Mouse (Mus musculus) embryonic facial prominence, embryonic 14.5 days (tissue): ENCODE results near the gene Vps13d. TPM values are rescaled to one million over a fixed set of nuclear protein-coding genes. Genes with fewer than 3 reads are reported as not detected.
A peak's percentile ranks its signal among the peaks of the same experiment; 100 is the strongest.

Source experiments
- ATAC-seq: fragments of 200-750 bp; cut with Nextera tagmentation; 2 replicates; pipeline ENCODE4 v1.8.0; 2017; ENCODE audit warnings: low read depth, moderate number of reproducible peaks, moderate TSS enrichment
- DNase-seq: peaks from one replicate; pipeline ENCODE4 v3.0.0-alpha.2; 2015; ENCODE audit warnings: low spot score
- H3K27ac ChIP-seq: fragments of 300-500 bp; sonication (generic); replicated peaks from 2 replicates; pipeline ENCODE4 v1.5.1; 2014; ENCODE audit warnings: low read depth, mild to moderate bottlenecking, low read length, moderate library complexity
- H3K27me3 ChIP-seq: fragments of 300-500 bp; sonication (generic); replicated peaks from 2 replicates; pipeline ENCODE4 v1.6.1; 2014; ENCODE audit warnings: low read length; ENCODE audit not compliant: control insufficient read depth, insufficient read depth
- H3K36me3 ChIP-seq: fragments of 300-500 bp; sonication (generic); 2 replicates; pipeline ENCODE4 v1.6.1; 2014; ENCODE audit warnings: low read length, mixed read lengths; ENCODE audit not compliant: control insufficient read depth, insufficient read depth
- H3K4me1 ChIP-seq: fragments of 300-500 bp; sonication (generic); 2 replicates; pipeline ENCODE4 v1.6.1; 2014; ENCODE audit warnings: antibody characterized with exemption, low read length; ENCODE audit not compliant: control insufficient read depth, insufficient read depth
- H3K4me2 ChIP-seq: fragments of 300-500 bp; sonication (generic); 2 replicates; pipeline ENCODE4 v1.6.1; 2014; ENCODE audit warnings: low read depth, mild to moderate bottlenecking, low read length, moderate library complexity, mixed read lengths
- H3K4me3 ChIP-seq: fragments of 300-500 bp; sonication (generic); 2 replicates; pipeline ENCODE4 v1.5.1; 2014; ENCODE audit warnings: low read depth, mild to moderate bottlenecking, low read length
- H3K9ac ChIP-seq: fragments of 300-500 bp; sonication (generic); 2 replicates; pipeline ENCODE4 v1.6.1; 2014; ENCODE audit warnings: low read depth, mild to moderate bottlenecking, low read length, moderate library complexity, mixed read lengths
- H3K9me3 ChIP-seq: fragments of 300-500 bp; sonication (generic); 2 replicates; pipeline ENCODE4 v1.6.1; 2016; ENCODE audit warnings: low read length; ENCODE audit not compliant: control insufficient read depth
- WGBS: fragments of 180-500 bp; shearing (Covaris S2); extraction: QIAGEN DNeasy Blood & Tissue Kit; methylation state at CpG from one replicate; pipeline ENCODE4 v1.1.7; 2014; 5-methylcytosine and 5-hydroxymethylcytosine counted together
- polyA plus RNA-seq: library from polyadenylated mRNA; unstranded; fragments of >200 nt; fragmentation: Nextera tagmentation; extraction: Ambion mirVana; gene quantifications from 2 replicates; pipeline ENCODE4 v1.2.1, GENCODE M21; 2014

Vps13d gene
- polyA plus RNA-seq, 1 experiment from 2014 or later: 14.5 TPM

DNA sequence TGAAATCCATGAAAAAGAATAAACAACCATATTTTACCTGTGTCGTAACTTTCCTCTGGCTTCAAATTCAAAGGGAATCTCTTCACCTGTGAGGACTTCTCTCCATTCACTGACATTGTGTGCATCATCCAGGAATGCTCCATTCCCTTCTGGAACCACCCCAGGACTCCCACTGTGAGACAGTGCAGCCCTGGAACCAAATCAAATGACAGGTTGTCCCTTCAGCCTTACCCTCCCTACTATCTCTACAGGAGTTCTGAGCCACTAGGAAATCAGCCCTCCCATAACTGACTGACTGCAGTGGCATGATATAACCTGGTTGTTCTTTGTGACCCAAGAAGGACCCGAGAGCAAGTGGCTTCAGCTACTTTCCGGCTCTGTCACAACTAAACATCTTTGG, 96.8 kb downstream of the Vps13d start:
- H3K27me3 ChIP-seq: no peaks in the 10 kb centered on the region
- H3K36me3 ChIP-seq: peaks cover 57% of the 10 kb centered on the region
- no peak for DNase-seq
- no peak overlapping the region for H3K4me2 ChIP-seq
- WGBS: 94% methylated on average over 3 of the region's 3 CpGs
- H3K9ac ChIP-seq: no peak overlapping the region
- no peaks in the 10 kb centered on the region for H3K9me3 ChIP-seq
- H3K27ac ChIP-seq: no peak overlapping the region
- H3K4me1 ChIP-seq: peaks cover 12% of the 10 kb centered on the region; the same call in 1 of the 2 replicates
- no peak overlapping the region for H3K4me3 ChIP-seq
- no peak for ATAC-seq

DNA sequence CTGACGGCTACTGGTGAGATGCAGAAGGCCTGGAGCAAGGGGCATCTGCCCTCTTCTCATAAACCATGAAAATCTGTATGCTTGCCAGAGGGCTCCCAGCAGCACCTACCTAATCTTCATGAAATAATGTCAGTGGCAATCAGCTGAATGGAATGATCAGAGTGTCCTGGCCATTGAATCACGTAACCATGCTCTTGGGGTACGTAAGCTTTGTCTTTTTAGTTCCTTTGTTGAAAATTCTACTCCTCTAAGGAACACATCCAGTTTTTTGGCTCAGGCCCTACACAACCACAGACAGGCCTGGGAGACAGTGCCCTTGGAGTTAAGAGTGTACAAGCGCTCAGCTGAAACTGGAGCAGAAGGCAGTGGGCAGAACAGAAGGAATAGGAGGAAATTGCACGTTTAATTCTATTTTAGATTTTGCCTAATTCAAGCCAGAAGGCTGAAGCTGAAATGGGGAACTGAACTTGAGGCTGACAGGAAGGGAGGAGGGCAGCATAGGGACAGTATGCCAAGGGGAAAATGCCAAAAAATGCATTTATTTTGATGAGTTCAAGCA, 98.2 kb downstream of the Vps13d start:
- H3K4me1 ChIP-seq: peaks cover 6% of the 10 kb centered on the region; the same call in 1 of the 2 replicates
- 46% methylated on average over 5 of the region's 5 CpGs for WGBS
- H3K36me3 ChIP-seq: peaks cover 66% of the 10 kb centered on the region
- H3K27me3 ChIP-seq: no peaks in the 10 kb centered on the region
- DNase-seq (peak; percentile 73), ATAC-seq (peak; percentile 71)
- H3K4me2 ChIP-seq: no peak overlapping the region
- H3K4me3 ChIP-seq: no peak overlapping the region
- H3K27ac ChIP-seq: peak overlapping the region; percentile 49
- no peaks in the 10 kb centered on the region for H3K9me3 ChIP-seq
- no peak overlapping the region for H3K9ac ChIP-seq

DNA sequence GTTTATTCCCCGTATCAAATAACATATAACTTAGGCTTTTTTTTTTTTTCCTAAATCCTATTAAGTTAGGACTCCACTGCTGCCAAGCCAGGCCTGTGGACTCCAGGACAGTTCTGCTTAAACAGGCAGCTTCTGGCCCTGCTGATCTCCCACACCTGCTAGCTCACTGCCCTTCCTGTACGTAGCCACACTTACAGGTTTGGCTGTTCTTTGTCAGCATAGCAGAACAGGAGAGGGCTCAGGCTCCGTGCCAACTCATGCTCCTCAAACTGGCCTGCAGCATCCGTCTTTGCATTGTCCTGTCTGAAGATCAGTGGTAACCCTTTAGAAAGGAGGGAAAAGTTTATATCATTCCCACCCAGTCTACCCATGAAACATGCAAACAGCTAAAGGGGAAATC, 108.3 kb downstream of the Vps13d start:
- ATAC-seq (no peak), DNase-seq (peak; percentile 23)
- 76% methylated on average over 4 of the region's 4 CpGs for WGBS
- Histone ChIP-seq H3K9me3 (no peaks in the 10 kb centered on the region), H3K27me3 (no peaks in the 10 kb centered on the region), H3K4me2 (no peak overlapping the region), H3K4me1 (no peaks in the 10 kb centered on the region), H3K9ac (no peak overlapping the region), H3K4me3 (no peak overlapping the region), H3K36me3 (peaks cover 82% of the 10 kb centered on the region), H3K27ac (no peak overlapping the region)

DNA sequence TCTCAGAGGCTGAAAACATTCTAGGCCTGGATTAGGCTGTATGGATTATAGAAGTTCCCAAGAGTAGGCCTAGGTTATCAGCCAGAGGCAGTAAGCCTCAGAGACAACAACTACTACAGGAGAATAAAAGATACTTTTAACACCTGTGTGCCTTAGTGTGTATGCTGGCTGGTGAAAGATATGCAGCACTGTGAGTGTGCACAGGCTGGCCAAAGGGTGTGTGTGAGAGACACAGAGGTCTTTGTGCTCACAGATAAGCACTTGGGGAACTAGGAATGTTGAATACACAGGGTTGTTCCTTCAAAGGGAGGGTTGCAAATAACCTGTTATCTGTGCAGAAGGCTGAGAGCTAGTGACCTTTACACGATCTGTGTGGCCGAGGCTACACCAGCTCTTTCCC, 115.5 kb downstream of the Vps13d start:
- Histone ChIP-seq H3K27me3 (no peaks in the 10 kb centered on the region), H3K36me3 (peaks cover 86% of the 10 kb centered on the region), H3K9ac (no peak overlapping the region), H3K4me1 (no peaks in the 10 kb centered on the region), H3K4me2 (no peak overlapping the region), H3K27ac (no peak overlapping the region), H3K9me3 (0 out of 2 replicates have a peak, but pooled peaks cover 3% of the 10 kb centered on the region), H3K4me3 (no peak overlapping the region)
- WGBS: 74% methylated on average over 2 of the region's 2 CpGs
- no peak for DNase-seq
- ATAC-seq: no peak

DNA sequence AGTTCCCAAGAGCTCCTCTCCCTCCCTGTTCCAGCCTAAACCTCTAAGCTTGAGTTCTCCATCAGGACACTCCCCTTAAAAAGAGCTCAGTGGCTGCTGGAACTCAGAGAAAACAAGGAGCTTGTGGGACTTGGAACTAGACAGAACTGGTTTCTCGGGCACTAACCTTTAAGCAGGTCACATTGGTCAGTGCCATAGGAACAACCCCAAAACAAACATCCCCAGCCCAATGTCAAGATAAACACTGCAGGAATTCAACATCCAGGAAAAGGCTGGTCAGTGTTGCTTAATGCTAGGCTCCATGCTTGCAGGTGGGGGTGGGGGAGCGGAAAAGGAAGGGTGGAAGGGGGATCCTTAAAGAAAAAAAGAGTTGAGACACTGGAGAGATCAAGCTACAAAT, 120.5 kb downstream of the Vps13d start:
- no peak overlapping the region for H3K4me2 ChIP-seq
- H3K4me3 ChIP-seq: no peak overlapping the region
- no peak overlapping the region for H3K9ac ChIP-seq
- H3K36me3 ChIP-seq: peaks cover 84% of the 10 kb centered on the region
- no peak for DNase-seq
- H3K4me1 ChIP-seq: no peaks in the 10 kb centered on the region
- no peak for ATAC-seq
- no peaks in the 10 kb centered on the region for H3K27me3 ChIP-seq
- WGBS: 71% methylated on average over 2 of the region's 2 CpGs
- 0 out of 2 replicates have a peak, but pooled peaks cover 2% of the 10 kb centered on the region for H3K9me3 ChIP-seq
- H3K27ac ChIP-seq: no peak overlapping the region

DNA sequence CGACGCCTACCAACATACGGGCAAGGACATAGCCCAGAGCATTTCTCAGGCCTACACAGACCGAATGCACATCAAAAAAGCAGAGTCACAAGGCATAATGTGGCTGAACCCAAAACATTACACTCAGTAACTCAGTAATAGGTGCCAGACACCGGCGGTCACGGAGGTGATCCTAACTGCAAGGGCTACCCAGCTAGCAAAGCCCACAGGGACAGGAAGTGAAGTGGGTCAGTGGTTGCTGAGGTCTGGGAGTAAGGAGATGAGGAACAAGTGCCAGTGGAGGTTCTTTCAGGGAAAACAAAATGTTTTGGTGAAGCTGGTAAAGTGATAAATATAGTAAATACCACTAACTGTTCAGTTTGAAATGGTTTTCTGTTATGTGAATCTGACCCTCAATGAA, 121.1 kb downstream of the Vps13d start:
- no peak for ATAC-seq
- no peaks in the 10 kb centered on the region for H3K27me3 ChIP-seq
- no peak overlapping the region for H3K9ac ChIP-seq
- H3K4me2 ChIP-seq: no peak overlapping the region
- no peak overlapping the region for H3K4me3 ChIP-seq
- WGBS: 67% methylated on average over 7 of the region's 7 CpGs
- H3K4me1 ChIP-seq: no peaks in the 10 kb centered on the region
- H3K36me3 ChIP-seq: peaks cover 84% of the 10 kb centered on the region
- DNase-seq: no peak
- no peak overlapping the region for H3K27ac ChIP-seq
- H3K9me3 ChIP-seq: no peaks in the 10 kb centered on the region

DNA sequence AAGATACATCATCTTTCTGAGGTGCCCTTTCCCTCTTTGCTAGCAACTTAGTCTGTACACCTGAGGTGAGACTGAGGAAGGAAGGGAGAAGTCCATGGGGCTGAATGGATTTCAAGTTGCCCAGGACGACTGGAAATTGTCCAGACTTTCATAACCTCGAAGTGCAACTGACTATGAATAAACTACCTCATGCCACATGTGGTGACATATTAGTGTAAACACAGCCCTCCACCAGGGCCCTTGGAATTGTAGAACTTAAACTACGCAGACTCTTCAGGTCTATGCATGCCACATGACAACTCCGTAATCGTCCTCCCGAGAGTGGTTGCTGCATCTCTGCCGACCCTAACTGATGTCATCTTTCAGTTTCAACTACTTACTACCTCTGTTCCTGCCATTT, 122.9 kb downstream of the Vps13d start:
- peaks cover 78% of the 10 kb centered on the region for H3K36me3 ChIP-seq
- H3K27me3 ChIP-seq: no peaks in the 10 kb centered on the region
- H3K4me1 ChIP-seq: peaks cover 4% of the 10 kb centered on the region; the same call in 1 of the 2 replicates
- H3K27ac ChIP-seq: no peak overlapping the region
- no peak overlapping the region for H3K4me2 ChIP-seq
- no peak overlapping the region for H3K9ac ChIP-seq
- DNase-seq: no peak
- WGBS: 91% methylated on average over 7 of the region's 7 CpGs
- H3K4me3 ChIP-seq: no peak overlapping the region
- no peak for ATAC-seq
- H3K9me3 ChIP-seq: no peaks in the 10 kb centered on the region

DNA sequence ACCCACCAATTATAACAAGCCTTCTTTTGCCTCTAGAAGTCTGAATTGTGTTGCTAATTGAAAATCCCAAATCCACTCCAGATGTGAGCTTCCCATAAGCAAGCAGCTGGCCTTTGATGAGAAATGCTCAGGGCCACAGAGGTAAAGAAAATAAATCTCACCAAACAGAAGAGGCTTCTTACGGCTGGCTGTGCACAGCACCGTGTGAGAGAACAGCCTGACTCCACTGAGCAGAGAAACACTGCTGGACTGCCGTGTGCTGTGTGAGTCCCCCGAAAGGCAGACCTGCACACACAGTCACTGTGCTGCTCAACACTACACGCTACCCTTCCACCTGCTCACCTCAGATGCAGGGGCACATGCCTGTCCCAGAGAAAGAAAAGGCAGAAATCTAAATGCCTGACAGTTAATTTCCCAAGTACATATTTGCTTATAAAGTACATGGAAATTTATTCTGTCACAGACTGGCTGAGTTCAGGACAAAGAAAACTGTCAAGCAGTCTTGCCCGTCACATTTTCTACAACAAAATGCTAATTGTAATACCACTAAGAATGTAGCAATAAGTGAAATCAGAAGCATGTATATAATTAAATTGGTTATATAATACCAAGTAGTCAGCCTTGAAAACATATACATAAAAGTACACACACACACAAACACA, 127.7 kb downstream of the Vps13d start:
- WGBS: 22% methylated on average over 6 of the region's 6 CpGs
- H3K27me3 ChIP-seq: no peaks in the 10 kb centered on the region
- H3K9me3 ChIP-seq: no peaks in the 10 kb centered on the region
- no peak overlapping the region for H3K4me2 ChIP-seq
- H3K4me1 ChIP-seq: peaks cover 10% of the 10 kb centered on the region; the same call in 1 of the 2 replicates
- no peak overlapping the region for H3K4me3 ChIP-seq
- H3K9ac ChIP-seq: no peak overlapping the region
- peak; percentile 87 for DNase-seq
- peak overlapping the region; percentile 71; the same call in 1 of the 2 replicates for H3K27ac ChIP-seq
- H3K36me3 ChIP-seq: peaks cover 74% of the 10 kb centered on the region
- peak; percentile 90 for ATAC-seq
